Mouse (Mus musculus): ENCODE results near the gene Frmd4a. TPM values are rescaled to one million over a fixed set of nuclear protein-coding genes. Genes with fewer than 3 reads are reported as not detected.

Gene Frmd4a
- polyA plus RNA-seq, 1 experiment: 29.6 TPM

DNA sequence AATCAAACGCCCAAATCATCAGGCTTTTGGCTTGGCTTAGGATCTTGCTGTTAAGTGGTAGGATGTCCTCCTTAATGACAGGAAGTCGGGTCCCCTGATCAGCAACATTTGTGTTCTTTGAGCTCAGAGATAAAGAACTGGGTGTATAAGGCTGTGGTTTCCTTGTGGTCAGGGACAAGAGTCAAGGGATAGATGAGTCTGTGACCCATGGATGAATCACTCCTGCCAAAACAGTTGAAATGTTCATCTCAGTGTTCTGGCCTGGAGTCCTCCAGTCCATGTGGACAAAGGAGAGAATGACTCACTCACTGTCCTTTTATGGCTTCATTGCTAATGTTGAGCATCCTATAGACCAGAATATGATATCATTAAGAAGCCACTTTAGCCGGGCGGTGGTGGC lies 300.6 kb downstream of the Frmd4a start:
- no peak for TF ChIP-seq GATA1 (IDR thresholded peaks at IDR 0.05; ENCODE audit: low read length)

- no peak for TF ChIP-seq GATA1 (IDR thresholded peaks at IDR 0.05; ENCODE audit: low read length)
These were observed 308.9 kb downstream of the Frmd4a start for GRCm38 (mm10) chr2:4326241-4327010.

- no peak for TF ChIP-seq GATA1 (IDR thresholded peaks at IDR 0.05; ENCODE audit: low read length)
These were observed 309.5 kb downstream of the Frmd4a start for GRCm38 (mm10) chr2:4327011-4327340.

DNA sequence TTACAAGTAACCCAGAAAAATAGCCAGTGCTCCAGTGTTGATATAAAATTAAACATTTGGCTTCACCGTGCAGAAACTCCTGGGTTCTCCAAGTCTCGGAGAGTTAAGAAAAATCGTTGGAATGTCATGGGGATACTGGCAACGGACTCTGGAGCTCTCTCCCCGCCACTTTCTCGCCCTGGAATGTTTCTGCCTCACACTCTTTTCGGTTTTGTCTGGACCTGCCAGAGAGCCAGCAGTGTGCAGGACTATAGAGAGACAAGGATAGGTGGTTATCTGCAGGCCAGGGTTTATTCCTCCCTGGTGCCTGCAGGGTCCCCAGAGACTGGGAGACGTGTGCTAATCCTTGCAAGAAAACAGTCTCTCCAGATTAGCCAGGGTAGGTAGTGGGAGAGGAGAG lies 314.9 kb downstream of the Frmd4a start:
- no peak for TF ChIP-seq GATA1 (IDR thresholded peaks at IDR 0.05; ENCODE audit: low read length)

- no peak for TF ChIP-seq GATA1 (IDR thresholded peaks at IDR 0.05; ENCODE audit: low read length)
These were observed 316.7 kb downstream of the Frmd4a start for GRCm38 (mm10) chr2:4334201-4334600.

DNA sequence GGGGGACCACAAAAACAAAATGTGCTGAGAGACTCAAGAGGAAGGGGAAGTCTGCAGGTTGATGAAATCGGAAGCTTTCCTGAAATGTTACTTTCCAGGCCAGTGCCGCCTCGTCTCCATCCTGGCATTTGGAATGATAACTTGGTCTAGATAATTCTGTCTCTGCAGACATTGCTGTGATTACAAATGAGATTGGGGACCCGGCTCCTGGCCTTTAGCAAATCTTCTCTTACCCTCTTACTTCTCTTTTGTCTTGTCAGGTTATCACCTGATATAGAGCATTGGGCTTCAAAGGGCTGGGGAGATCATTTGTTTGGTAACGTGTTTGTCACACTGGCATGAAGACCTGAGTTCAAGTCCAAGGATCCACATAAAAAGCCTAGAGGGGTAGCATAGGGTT lies 317.4 kb downstream of the Frmd4a start:
- no peak for TF ChIP-seq GATA1 (IDR thresholded peaks at IDR 0.05; ENCODE audit: low read length)

- no peak for TF ChIP-seq GATA1 (IDR thresholded peaks at IDR 0.05; ENCODE audit: low read length)
These were observed 318.4 kb downstream of the Frmd4a start for GRCm38 (mm10) chr2:4335881-4336280.

DNA sequence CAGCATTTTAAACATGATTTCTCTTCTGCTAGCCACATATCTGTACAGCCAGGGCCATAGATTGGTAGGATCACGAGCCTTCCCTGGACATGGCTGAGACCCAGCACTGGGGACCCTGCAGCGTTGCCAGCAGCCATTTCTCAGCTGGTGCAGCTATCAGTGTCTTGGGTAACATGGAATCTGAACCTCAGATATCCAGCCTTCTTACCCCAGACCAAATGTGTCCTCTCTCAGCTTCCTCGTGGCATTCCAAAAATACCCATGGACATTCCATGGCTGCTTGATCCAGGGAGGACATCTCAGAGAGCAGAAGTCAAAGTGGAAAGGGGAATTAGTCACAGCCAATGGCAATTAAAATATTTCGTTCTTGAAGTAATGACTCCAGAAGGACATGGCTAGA lies 321.6 kb downstream of the Frmd4a start:
- no peak for TF ChIP-seq GATA1 (IDR thresholded peaks at IDR 0.05; ENCODE audit: low read length)

- no peak for TF ChIP-seq GATA1 (IDR thresholded peaks at IDR 0.05; ENCODE audit: low read length)
These were observed 322.2 kb downstream of the Frmd4a start for GRCm38 (mm10) chr2:4339530-4340218.

DNA sequence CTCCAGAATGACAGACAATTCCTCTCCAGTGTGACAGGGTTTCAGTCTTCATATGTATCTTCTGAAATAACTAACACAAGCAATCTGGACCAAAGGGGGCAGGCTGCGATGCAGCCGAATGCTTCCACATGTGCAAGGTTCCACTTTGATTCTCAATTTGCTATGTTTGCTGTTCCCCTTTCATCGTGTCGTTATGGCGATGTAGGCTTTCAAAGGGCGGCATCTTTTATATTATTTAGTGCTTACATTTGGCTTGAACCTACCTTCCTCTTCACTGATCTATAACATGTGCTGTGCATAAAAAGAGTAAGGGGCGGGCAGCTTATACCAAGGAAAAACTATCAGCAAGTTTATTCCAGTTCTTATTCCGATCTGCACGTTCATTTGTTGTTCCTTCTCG lies 322.9 kb downstream of the Frmd4a start:
- TF ChIP-seq GATA1 (IDR thresholded peaks at IDR 0.05; ENCODE audit: low read length): no peak

DNA sequence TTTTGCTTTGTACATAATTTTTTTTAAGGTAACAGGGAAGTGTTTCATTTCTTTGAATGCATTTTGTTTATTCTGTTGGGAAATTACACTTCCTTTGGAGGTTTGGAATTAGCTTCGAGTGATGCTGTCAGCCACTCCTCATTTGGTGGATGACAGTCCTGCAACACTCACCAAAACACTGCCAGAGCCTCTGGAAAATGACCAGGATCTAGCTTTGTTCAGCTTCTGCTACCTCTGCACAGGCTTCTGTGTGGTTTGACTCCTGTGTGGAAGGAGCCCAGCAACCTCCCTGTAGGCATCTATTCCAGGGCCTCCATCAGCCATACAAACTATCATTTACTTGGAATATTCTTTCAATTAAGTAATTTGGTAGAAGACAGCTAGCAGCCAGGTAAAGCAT lies 323.6 kb downstream of the Frmd4a start:
- no peak for TF ChIP-seq GATA1 (IDR thresholded peaks at IDR 0.05; ENCODE audit: low read length)

DNA sequence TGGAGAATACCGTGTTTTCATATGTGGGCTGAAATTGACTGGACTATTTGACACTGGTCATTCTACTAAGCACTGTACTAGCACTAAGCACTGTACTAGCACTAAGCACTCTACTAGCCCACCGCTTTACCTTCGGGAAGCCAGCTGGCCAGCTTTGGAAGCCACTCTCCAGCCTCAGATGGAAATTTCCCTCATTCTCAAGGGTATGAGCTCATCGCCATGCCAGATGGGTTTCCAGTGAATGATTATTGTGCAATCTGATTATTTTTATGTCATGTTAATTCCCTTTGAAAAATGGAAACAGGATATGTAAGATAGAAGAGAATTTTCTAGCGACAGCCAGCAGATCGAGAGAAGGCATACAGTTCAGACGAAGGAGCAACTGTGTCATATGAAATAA lies 324.5 kb downstream of the Frmd4a start:
- no peak for TF ChIP-seq GATA1 (IDR thresholded peaks at IDR 0.05; ENCODE audit: low read length)

DNA sequence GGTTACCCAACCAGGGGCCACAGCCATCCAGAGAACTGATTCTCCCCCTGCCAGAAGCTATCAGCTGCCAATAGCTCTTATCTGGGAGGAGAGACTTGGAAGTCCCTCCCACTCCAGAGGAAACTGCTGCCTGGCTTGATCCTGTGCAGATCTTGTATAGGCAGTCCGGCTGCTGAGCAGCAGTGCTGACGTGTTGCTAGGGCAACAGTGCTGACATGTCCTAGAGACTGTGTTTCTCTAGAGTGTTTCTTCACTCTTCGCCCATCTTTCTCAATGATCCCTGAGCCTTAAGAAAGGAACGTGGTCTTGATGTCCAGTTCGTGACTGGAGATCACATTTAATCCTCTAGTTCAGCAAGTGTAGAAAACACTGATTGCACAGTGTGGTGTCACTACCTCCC lies 326.9 kb downstream of the Frmd4a start:
- no peak for TF ChIP-seq GATA1 (IDR thresholded peaks at IDR 0.05; ENCODE audit: low read length)

GRCm38 (mm10) chr2:4346232-4346631 lies 328.7 kb downstream of the Frmd4a start:
- no peak for TF ChIP-seq GATA1 (IDR thresholded peaks at IDR 0.05; ENCODE audit: low read length)

GRCm38 (mm10) chr2:4346953-4347352 lies 329.4 kb downstream of the Frmd4a start:
- TF ChIP-seq GATA1 (IDR thresholded peaks at IDR 0.05; ENCODE audit: low read length): no peak

GRCm38 (mm10) chr2:4347782-4348181 lies 330.3 kb downstream of the Frmd4a start:
- TF ChIP-seq GATA1 (IDR thresholded peaks at IDR 0.05; ENCODE audit: low read length): no peak

DNA sequence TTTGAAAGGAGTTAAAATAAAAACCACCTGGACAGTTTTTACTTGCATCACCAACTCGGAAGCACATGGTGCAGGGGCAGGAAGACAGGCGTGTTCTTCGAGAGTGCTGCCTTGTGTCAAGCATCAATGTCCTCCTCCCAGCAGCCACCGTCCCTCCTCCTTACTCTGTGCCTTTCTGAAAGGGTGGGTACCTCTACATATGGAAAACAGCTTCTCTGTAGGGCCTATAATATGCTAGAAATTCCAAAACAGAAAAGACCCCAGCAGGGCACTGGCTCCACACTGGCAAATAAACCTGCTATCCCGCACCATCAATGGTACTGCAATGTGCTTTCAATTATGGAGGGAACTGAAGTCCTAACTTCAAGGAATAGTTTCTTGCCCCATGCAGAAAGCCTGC lies 331.0 kb downstream of the Frmd4a start:
- no peak for TF ChIP-seq GATA1 (IDR thresholded peaks at IDR 0.05; ENCODE audit: low read length)
